Mouse (Mus musculus) urinary bladder, postnatal 10 days (tissue): ENCODE data around the gene Slc46a1.
A peak's percentile ranks its signal among the peaks of the same experiment; 100 is the strongest.

Source experiments
- DNase-seq: peaks from one replicate; pipeline ENCODE4 v3.0.0; 2022; ENCODE audit warnings: low spot score

Slc46a1 gene

GRCm38 (mm10) chr11:78502909-78503650, 37.6 kb downstream of the Slc46a1 start, which contains the start of gene Sebox:
TSS of gene Sebox (plus strand) at chr11:78503447.
- no peak for DNase-seq

- DNase-seq: no peak
These were observed 39.9 kb downstream of the Slc46a1 start for GRCm38 (mm10) chr11:78505430-78505829.

GRCm38 (mm10) chr11:78509148-78509547, 43.7 kb downstream of the Slc46a1 start:
- no peak for DNase-seq

- peak; percentile 51 for DNase-seq
These were observed 46.8 kb downstream of the Slc46a1 start, which contains the start of the genes Tmem199 and Poldip2 for GRCm38 (mm10) chr11:78512025-78512957. TSS of gene Tmem199 (minus strand) at chr11:78512172. TSS of gene Poldip2 (plus strand) at chr11:78512193.

- DNase-seq: no peak
These were observed 47.8 kb downstream of the Slc46a1 start for GRCm38 (mm10) chr11:78513106-78513790.

- no peak for DNase-seq
These were observed 50.2 kb downstream of the Slc46a1 start for GRCm38 (mm10) chr11:78515549-78516325.

- no peak for DNase-seq
These were observed 53.4 kb downstream of the Slc46a1 start for GRCm38 (mm10) chr11:78518931-78519330.
